Mouse (Mus musculus) CD4-positive, CD25-positive, alpha-beta regulatory T cell, adult 4 months (primary cell): ENCODE measurements at regions not wholly inside any gene's neighbourhood (a gene's known extent, or its start where the extent isn't known, plus 50 kb on each side); places are given as distances from the start of the nearest gene placed in this dataset.

Experiments
- ATAC-seq: one replicate; pipeline ENCODE4 v1.8.0; 2017

- no peak for ATAC-seq
Measured at GRCm38 (mm10) chr13:107692123-107692830, 352.0 kb upstream of the Smim15 start.

GRCm38 (mm10) chr13:107688972-107689371 is 355.3 kb upstream of the Smim15 start:
- no peak for ATAC-seq

GRCm38 (mm10) chr13:107685231-107685630 is 359.0 kb upstream of the Smim15 start:
- no peak for ATAC-seq

- ATAC-seq, result no peak
Measured at GRCm38 (mm10) chr13:107683909-107684308, 360.3 kb upstream of the Smim15 start.

GRCm38 (mm10) chr13:107681719-107682118 is 362.5 kb upstream of the Smim15 start:
- no peak for ATAC-seq

GRCm38 (mm10) chr13:107678860-107679259 is 365.4 kb upstream of the Smim15 start:
- ATAC-seq, result no peak

GRCm38 (mm10) chr13:107677091-107677470 is 367.2 kb upstream of the Smim15 start:
- no peak for ATAC-seq

- ATAC-seq, result no peak
Measured at GRCm38 (mm10) chr13:107676310-107677090, 367.7 kb upstream of the Smim15 start.

GRCm38 (mm10) chr13:107672166-107672565 is 372.1 kb upstream of the Smim15 start:
- no peak for ATAC-seq

- no peak for ATAC-seq
Measured at GRCm38 (mm10) chr13:107668509-107668908, 375.7 kb upstream of the Smim15 start.

- ATAC-seq, result no peak
Measured at GRCm38 (mm10) chr13:107665775-107666174, 378.5 kb upstream of the Smim15 start.

- ATAC-seq, result no peak
Measured at GRCm38 (mm10) chr13:107664197-107664596, 380.0 kb upstream of the Smim15 start.

- ATAC-seq, result no peak
Measured at GRCm38 (mm10) chr13:107663745-107664144, 380.5 kb upstream of the Smim15 start.

GRCm38 (mm10) chr13:107661414-107661813 is 382.8 kb upstream of the Smim15 start:
- ATAC-seq, result no peak

- peak; percentile 45 for ATAC-seq
Measured at GRCm38 (mm10) chr13:107645865-107646645, 398.2 kb upstream of the Smim15 start.

GRCm38 (mm10) chr13:107645121-107645864 is 399.0 kb upstream of the Smim15 start:
- ATAC-seq, result no peak

- no peak for ATAC-seq
Measured at GRCm38 (mm10) chr13:107644705-107645104, 399.5 kb upstream of the Smim15 start.

GRCm38 (mm10) chr13:107641926-107642657 is 402.2 kb upstream of the Smim15 start:
- ATAC-seq, result no peak

GRCm38 (mm10) chr13:107639620-107640019 is 404.6 kb upstream of the Smim15 start:
- no peak for ATAC-seq

- ATAC-seq, result no peak
Measured at GRCm38 (mm10) chr13:107637269-107637668, 407.0 kb upstream of the Smim15 start.

- no peak for ATAC-seq
Measured at GRCm38 (mm10) chr13:107635114-107635513, 409.1 kb upstream of the Smim15 start.

- ATAC-seq, result no peak
Measured at GRCm38 (mm10) chr13:107627073-107627472, 417.2 kb upstream of the Smim15 start.
